Mouse (Mus musculus): ENCODE data around the gene Mlip.

The Mlip gene

DNA sequence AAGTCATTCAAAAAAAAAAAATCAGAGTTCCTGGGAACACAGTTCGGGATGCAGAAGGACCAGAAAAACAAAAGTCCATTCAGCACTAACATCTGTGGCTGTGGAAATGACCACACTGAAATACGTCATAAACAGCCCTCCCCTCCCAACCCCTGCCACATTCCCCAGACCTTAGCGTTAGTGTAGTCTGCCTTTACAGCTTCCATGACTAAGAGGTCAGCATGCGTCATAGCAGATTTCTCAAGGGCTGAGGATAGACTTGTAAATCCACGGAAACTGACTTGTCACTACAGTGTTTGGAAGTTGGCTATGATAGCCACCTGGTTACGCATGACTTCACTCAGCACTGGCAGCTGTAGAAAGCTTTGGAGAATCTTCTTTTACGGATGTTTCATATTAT, 8.5 kb downstream of the Mlip start:
- no peak for DNase-seq

DNA sequence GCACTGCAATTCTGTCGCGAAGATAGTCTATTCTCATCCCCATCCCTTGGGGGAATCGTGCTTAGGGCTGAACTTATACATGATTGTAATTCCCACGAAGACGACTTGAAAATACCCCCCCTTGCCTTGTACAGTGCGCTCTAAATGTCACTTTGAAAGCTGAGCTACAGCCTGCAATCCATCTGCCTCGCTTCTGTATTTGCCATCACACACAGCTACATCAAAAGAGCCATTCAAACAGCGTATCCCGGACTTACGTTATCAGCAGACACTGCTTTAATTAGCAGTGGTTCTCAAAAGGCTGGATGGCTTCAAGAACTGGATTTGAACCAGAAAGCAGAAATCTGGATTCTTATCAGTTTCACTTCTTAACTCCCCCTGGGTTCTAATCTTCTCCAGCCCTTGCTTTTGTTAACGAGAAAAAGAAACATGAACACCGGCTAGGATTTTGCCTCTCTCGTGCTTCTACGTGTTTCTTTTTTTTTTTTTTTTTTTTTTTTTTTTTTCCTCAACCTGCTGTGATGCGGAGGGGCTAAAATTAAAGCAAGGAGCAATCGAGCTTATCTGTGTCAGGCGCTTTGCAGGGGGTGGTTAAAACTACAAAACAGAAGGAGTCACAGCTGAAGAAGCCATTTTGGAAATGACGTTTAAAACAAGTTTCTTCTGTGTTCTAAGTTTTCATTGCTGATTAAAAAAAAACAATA, 12.5 kb downstream of the Mlip start:
- no peak for DNase-seq

DNA sequence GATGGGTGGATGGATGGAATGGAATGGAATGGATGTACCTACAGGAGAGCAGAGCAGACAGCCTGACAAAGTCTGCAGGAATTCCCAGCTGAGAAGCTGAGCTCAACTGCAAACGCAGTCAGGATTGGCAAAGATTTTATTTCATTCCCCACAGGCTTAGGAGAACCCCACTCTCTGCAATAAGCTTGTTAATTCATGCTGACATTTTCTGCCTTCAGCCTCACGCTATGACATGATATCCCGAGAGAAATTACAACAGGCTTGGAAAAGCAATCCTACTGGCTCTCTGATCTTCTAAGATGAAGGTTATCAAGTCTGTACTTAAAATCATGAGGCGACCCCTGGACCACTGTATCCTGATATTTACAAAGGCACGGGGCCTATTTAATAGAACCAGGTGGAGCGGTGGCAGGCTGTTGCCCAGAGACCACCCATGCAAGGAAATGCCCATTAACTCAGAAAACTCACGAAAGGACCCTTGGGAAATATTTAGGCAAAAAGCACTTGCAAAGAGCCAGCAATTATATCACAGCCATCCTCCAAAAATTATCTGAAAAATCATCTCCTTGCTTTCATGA, 13.1 kb downstream of the Mlip start:
- no peak for DNase-seq

DNA sequence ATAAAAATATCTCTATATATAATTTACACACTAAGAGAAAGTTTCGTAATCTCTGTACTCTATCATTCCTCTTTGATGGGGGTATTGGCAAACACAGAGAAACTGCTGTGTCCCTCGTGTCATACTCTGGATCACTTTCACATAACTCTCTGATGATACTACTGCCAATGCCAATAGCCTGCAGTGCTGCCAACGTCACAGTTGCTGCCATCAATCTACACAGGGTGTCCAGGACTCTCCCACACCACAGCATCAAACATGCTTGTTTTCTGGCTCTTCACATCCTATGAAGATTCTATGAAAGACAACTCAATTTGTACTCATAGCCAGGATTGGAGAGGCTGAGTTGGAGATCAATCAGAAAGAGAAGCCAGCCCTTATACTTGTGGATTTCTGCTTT, 17.4 kb downstream of the Mlip start:
- DNase-seq, result no peak

DNA sequence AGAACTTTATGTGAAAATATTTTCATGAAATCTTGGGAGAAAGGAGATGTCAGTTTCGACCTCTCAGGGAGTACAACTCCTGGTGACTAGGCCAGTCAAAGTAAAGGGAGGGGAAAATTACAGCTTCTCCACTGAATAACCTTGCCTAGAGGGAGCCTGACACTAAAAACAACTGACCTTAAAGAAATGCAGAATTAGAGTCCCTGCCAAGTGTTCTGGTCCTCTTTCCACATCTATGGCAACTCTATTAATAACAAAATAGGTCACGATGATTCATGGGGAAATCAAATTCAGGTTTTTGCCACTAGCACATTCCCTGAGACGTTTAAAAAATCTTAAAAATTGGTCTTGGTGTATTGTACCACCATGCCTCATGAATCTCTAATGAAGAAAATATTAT, 34.4 kb downstream of the Mlip start:
- no peak for DNase-seq

DNA sequence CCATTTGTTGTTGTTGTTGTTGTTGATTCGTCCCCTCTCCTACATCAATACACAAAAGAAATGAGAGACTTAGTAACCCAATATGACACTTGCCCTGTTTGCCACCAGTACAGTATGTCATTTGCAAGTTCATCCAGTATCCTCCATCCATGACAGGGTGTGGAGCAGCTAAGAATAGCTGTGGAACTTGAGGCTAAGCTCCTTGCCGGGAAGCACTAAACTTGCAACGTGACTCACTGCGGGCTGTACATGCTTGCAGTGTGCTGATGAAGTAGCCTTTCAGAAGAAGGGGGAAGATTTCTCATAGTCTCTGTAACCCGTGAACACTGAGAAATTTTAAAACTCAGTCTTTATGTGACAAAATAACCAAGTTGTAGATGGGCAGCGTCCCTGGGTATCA, 42.2 kb downstream of the Mlip start:
- no peak for DNase-seq

DNA sequence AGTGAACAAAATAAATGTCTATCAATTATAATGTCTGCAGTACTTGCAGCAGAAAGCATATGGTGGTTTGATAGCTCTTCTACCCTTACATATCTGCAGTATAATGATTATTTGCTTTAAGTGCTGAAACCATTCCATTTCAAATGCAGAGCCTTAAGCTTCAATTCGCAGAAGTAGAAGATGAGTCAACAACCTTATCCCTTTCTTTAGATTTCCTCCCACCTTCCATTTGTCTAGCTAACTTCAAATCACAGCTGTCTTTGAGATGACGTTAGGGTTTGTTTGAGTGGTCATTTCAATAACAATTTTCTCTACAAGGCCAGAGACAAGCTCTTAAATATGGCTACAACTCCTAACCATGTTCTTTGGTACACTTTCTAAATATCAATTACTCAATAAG, 47.4 kb downstream of the Mlip start:
- no peak for DNase-seq

DNA sequence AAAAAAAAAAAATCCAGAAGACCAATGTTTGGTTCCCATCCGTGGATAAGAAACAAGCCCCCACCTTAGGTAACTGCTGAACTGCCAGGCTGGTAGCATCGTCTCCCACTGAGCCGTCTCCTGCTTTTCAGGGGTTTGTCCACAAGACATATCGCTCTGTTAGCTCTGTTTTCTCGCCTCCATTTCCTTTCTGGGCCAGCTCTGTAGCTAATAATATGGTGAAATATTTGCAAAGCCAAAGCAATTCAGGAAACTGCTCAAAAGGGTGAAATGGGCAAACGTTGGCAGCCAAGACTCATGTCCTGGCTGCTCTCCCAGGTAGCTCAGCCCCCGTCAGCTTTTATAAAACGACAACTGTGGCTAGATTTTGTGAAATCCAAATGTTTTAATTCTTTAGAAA, 50.4 kb downstream of the Mlip start:
- DNase-seq, result no peak

DNA sequence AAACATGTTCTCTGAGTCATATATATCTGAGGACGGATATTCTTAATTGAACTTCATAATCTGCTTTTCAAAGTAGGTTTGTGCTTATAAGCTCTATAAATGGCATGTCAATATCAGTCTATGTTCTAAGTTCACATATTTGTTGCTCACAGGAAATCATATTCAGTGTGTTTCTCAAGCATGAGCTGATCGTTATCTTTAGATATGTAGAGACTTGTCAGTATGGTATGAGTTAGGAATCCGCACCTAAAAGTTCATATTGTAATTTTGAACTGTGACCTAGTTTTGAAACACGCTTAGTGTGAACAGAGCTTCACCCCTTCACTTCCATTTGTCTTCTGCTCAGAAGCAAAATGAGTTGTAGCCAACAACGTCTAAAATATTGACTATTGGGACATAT, 64.8 kb downstream of the Mlip start:
- DNase-seq, result no peak

DNA sequence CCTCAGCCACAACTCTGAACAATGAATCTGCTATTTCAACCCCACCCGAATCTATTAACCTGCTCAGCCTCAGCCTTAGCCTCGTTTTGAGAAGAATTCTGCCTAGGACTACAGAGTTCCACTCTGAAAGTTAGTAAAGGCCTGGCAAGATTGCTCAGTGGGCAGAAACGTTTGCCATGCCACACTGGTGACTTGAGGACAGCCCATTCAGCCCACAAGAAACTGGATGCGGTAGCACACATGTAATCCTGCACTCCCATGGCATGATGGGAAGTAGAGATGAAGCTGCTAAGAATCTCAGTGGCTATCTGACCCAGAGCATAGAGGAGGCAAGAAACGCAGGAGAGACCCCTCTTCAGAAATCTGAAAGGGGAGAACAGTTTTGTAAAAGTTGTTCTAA, 73.4 kb downstream of the Mlip start:
- DNase-seq, result no peak

DNA sequence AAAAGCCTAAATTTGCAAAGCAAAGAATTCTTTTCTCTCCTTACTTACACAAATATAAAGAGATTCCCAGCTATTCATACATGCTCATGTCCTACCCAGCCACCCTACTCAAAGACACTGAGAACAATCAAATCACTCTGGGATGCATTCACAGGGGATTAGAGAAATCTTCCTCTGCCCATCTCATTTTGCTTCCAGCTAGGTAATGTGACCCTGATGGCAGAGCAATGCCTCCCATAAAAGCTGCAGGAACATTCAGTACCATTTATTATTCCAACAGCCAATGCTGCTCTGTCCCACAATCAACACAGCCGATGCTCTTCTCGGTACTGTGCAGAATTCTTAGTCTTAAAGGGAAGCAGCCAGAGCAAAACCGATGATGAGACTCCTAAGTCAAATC, 74.7 kb downstream of the Mlip start:
- no peak for DNase-seq

DNA sequence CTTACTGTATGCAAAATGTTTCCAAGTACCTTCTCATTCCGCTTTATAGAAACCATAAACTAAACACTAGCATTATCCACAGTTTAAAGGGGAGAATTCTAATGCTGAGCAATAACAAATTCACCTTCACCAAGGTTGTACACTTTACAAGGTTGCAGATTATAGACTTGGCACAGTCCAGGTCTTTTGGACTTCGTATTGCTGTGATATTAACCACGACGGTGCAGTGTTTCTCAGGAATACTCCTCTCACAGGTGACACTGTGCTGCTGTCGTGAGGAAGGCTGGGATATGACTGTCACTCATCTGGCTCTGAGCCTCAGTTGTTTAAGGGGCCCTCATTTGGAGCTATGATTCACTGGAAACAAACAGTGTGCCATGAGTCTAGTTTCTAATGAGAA, 75.5 kb downstream of the Mlip start:
- no peak for DNase-seq

DNA sequence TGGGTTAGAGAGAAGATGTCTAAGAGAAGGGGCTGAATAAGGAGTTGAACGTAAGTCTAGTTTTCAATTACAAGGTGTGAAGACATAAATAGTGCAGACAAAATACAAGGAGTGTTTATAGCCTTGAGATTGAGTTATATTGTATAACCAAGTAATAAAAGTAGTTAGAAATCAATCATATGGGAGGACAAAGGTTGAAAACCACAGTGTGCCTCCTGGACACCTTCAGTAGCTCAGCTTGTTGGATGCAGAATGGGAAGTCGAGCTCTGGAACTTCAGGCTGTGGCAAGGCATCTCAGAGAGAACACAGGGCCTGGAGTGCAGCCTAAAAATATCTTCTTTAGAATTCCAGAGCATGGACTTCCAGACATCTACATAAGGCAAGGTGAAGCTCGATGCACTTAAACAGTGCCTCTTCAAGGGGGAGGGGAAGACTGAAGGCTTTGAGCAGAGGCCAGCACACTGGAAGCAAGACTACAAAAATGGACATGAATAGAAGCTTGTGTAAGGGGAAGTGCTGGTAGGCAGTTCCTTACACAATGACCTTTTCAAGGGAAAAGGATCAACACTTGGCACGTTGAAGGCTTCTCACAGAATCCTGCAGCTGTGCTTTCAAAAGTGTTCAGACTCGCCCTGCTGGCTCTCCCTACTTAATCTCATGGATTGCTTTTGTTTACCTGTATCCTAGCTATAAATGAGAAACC, 76.2 kb downstream of the Mlip start:
- DNase-seq, result no peak

DNA sequence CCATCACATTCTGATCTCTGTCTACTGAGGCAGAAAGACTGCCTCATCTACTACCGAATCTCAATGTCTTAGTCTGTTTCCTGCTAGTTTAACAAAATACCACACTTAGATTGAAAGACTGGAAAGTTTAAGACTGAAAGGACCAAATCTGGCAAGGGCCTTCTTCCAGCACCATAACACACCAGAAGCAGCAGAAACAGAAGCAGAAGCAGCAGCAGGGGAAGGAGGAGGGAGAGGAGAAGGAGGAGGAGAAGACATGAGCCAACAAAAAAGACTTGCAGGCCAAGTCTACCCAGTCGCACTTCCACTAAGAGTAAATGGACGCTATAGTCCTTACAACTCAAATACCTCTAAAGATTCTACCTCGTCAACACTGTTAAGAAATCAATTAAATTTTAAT, 80.0 kb downstream of the Mlip start:
- no peak for DNase-seq

DNA sequence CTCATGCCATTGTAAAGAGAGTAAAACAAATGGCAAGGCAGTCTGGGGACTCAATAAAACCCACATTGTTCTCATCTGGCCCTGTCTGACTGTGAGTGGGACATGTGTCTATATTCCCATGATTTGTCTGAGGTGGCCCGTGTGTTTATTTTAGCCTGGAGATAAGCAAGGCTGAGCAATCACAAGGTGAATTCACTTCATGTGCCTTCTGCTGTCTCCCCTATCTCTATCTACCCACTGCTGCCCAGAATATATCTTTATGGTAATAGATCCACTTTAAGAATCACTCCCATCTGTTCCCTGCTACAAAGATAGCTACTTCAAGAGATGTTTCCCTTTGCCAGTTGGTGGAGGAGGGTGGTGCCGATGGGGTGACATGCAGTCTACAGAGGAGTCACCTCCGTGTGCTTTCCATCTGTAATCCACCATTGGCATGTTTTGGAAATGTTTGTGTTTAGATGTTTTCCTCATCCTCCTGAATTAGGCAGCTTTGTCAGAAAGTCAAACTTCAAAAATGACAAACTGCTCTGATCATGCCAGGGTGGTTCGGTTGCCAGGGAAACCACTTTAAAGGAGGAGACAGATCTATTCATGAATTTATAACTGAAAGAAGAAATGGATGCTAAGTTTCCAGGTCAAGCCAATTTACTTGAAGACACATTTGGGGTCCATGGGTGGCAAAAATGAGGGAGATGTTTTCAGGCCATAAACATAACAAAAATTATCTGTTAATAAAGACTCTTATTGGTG, 87.3 kb downstream of the Mlip start:
- no peak for DNase-seq

DNA sequence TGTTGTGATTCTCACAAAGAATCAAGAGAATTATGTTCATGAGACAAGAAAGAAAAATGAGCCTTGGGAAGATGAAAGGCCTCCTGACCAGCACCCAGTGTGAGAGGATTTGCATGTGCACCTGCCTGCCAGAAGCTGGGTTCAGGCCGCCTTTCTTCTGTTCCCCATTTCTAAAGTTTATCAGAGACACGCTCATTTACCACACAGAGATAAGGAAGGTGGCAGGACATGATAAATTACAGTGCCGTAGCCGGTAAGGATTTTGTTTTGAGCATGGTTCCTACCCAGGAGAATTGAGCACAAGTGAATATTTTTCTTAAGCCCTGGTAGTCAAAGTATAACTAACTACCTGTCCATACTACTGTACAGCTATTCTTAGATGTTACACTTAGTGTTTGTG, 93.7 kb downstream of the Mlip start:
- no peak for DNase-seq

DNA sequence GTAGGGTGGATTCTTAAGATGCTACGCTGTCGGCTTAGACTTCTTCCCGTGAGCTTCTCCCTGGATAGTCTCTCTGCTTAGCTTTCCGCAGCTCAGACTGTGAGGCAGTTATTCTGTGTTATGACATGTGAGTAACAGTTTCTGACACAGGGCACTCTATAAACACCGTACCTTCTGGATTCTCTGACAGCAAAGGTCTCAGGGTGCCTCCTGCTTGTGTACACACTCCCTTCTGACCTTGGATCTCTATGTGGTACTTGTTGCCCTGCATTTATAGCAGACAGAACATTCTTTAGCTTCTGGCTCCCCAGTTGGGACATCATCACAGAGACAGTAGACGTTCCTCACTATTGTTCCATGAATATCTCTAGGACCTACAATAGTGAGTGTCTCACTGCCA, 94.5 kb downstream of the Mlip start:
- no peak for DNase-seq

DNA sequence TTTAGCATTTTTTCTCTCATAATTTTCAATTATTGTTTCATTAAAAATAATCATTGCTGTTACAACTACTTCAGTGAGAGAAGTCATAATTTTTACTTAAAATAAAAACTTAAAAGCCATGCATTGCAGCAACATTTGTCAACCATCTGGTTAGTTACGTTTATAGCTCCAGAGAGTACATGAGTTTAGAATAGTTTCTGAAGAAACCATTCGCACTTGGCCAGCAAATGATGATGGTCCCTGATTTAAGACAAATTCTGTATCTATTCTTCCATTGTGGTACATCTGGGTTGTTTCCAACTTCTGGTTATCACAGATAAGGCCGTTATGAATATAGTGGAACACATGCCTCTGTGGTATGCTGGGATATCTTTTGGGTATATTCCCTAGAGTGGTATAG, 98.3 kb downstream of the Mlip start:
- DNase-seq, result no peak

DNA sequence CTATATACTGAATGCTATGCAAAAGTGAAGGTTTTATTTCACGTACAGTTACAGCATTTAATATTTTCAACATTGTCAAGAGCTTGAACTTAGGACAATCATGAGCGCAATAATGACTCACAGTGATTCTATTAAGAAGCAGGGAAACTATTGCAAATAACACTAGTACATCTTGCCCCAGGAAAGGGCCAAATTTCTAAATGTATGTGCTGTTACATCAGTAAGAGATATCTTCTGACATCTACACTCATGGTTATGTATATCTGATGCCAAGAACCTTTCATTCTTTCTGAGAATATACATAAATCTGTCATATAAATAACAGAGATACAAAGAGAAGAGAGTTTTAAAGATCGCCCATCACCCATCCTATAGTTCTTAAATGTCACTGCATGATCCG, 100.0 kb downstream of the Mlip start:
- no peak for DNase-seq

DNA sequence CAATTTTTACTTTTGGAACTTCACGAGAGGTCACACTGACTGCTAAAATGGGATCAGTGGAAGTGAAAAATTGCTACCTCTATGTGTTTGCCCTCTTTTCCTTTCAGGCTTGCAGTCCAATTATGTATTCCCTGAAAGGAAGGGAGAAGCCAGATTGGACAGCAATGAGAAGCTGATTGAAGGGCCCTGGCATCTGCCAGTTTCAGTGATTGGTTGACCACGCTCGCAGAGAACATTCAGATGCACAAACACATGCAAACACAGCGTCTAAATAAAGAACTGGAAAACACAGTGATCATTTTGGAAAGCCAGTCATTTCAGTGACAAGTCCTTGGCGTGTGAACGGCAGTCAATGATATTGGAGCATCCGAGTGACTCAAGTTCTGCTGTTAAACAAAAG, 100.6 kb downstream of the Mlip start:
- DNase-seq, result no peak

DNA sequence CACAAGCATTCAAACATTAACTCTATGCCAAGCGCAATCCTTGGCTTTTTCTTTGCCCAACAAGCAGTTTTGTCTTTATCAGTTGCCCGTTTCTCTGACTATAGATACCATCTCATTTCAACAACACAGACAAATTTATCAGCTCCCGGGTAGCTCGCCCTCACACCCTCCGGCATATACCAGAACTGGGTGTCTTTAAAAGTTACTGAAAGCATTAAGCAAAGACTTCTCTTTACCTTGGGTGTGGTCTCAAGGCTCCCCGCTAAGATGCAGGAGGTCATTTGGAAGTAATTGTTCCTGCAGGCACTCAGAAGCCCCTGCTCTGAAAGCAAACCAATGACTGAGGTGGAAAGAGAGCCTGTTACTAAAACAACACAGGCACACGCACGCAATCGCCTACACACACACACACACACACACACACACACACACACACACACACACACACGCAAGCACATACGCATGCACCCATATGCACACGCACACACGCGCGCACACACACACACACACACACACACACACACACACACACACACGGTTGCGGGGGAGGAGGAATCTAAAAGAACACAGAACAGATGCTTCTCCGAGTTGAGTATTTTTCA, 101.2 kb downstream of the Mlip start:
- no peak for DNase-seq

DNA sequence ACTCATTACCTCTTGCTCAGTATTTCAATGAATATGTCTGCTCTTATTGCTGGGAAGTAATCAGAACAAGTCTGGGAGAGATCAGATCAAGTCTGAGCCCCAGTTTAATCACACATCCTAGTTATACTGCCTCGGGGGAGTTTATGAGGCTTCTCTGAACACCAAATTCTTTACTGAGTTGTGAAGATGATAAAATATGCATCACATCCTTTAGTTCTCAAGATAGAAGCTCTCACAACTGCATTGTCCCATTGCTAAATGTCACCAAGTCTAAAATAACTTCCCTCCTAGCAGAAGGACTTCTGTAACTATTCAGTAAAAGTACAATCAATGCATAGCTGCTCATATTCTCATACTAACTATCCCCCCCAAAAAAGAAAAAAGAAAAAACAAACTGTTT, 154.5 kb downstream of the Mlip start:
- DNase-seq, result no peak

DNA sequence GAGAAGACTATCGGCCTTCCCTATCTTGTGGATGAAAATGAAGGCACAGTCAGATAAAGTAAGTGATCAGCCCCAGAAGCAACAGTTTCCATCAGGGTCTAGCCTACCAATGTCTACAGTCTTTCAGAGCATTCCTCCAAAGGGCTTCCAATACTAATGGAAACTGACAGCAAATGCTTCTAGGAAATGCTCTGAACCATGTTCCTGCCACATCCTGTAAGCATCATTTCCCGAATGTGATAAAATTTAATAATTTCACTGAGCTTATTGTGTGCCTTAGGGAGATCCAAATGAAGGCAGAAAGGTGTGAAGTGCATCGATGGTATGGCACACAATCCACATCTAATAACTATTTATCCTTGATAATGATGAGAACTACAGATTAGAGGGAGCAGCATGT, 173.3 kb downstream of the Mlip start:
- DNase-seq, result no peak

DNA sequence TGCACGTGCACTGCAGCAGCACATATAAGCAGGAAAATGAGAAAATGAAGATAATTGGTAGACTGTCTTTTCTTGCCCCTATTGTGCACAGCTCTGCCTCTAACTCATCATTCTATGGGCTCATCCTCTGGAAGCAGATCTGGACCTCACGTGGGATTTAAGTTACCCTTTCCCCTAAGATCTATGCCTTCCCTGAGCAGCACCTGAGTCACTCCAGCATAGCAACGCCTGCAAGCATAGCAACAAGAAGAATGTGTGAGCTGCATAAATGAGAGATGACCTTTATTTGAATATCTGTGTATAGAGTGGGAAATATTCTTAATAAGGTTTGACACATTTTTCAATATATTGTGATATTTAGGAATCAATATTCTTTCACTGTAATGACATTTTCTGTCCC, 176.9 kb downstream of the Mlip start:
- DNase-seq, result no peak
